Mouse (Mus musculus) MEL (cell line): ENCODE results near the gene Cacng2.

Source experiments
- CHD2 ChIP-seq: IDR thresholded peaks from 2 replicates; pipeline ENCODE4 v1.6.1; 2011; ENCODE audit warnings: low read length, improper control_type of control experiment
- CTCF ChIP-seq, 3 experiments: IDR thresholded peaks in 2 of 3; conservative IDR thresholded peaks in 1 of 3; 2 replicates each; pipeline ENCODE4 v1.5.1; 2011 to 2012; ENCODE audit warnings: low read length in 3 of 3, low read depth in 2 of 3, mild to moderate bottlenecking in 2 of 3, improper control_type of control experiment in 1 of 3, inconsistent platforms in 1 of 3, mixed read lengths in 1 of 3, moderate library complexity in 1 of 3; ENCODE audit not compliant: control insufficient read depth in 1 of 3, insufficient read depth in 1 of 3, poor library complexity in 1 of 3, severe bottlenecking in 1 of 3
- EP300 ChIP-seq, 2 experiments: IDR thresholded peaks; 2 replicates each; pipeline ENCODE4 v1.6.1; 2011; ENCODE audit warnings: improper control_type of control experiment in 2 of 2, low read length in 2 of 2, low read depth in 1 of 2, mild to moderate bottlenecking in 1 of 2
- GABPA ChIP-seq: IDR thresholded peaks from 2 replicates; pipeline ENCODE4 v1.6.1; 2012; ENCODE audit warnings: low read depth, mild to moderate bottlenecking, inconsistent platforms, low read length, improper control_type of control experiment, moderate library complexity
- HCFC1 ChIP-seq: IDR thresholded peaks from 2 replicates; pipeline ENCODE4 v1.6.1; 2012; ENCODE audit warnings: low read depth, mild to moderate bottlenecking, inconsistent platforms, low read length, improper control_type of control experiment, moderate library complexity
- KAT2A ChIP-seq: conservative IDR thresholded peaks from 2 replicates; pipeline ENCODE4 v1.6.1; 2012; ENCODE audit warnings: low read depth, low read length, improper control_type of control experiment, inconsistent platforms
- MEF2A ChIP-seq: IDR thresholded peaks from 2 replicates; pipeline ENCODE4 v1.6.1; 2014; ENCODE audit warnings: low read depth, mild to moderate bottlenecking, inconsistent platforms, low read length, improper control_type of control experiment; ENCODE audit not compliant: poor library complexity, insufficient replicate concordance, severe bottlenecking; ENCODE audit errors: extremely low read depth
- MXI1 ChIP-seq: IDR thresholded peaks from 2 replicates; pipeline ENCODE4 v1.6.1; 2011; ENCODE audit warnings: mild to moderate bottlenecking, low read depth, low read length, improper control_type of control experiment
- MYC ChIP-seq: IDR thresholded peaks from 2 replicates; pipeline ENCODE4 v1.6.1; 2011; ENCODE audit warnings: low read depth, mild to moderate bottlenecking, low read length, improper control_type of control experiment, moderate library complexity
- POLR2A ChIP-seq, 2 experiments: IDR thresholded peaks; 2 replicates each; pipeline ENCODE4 v1.6.1; 2011 to 2012; ENCODE audit warnings: low read length in 2 of 2, mild to moderate bottlenecking in 2 of 2, control low read depth in 1 of 2, improper control_type of control experiment in 1 of 2, low read depth in 1 of 2, moderate library complexity in 1 of 2; ENCODE audit not compliant: control insufficient read depth in 1 of 2, insufficient read depth in 1 of 2, poor library complexity in 1 of 2
- USF1 ChIP-seq: IDR thresholded peaks from 2 replicates; pipeline ENCODE4 v1.6.1; 2014; ENCODE audit warnings: low read depth, mild to moderate bottlenecking, inconsistent platforms, low read length, improper control_type of control experiment, moderate library complexity
- ZC3H11A ChIP-seq: IDR thresholded peaks from 2 replicates; pipeline ENCODE4 v1.6.1; 2012; ENCODE audit warnings: low read depth, mild to moderate bottlenecking, inconsistent platforms, low read length, improper control_type of control experiment

- TF ChIP-seq MEF2A (no peak), EP300 (IDR thresholded peaks at IDR 0.05; ENCODE audit: low read depth in 1 of 2, low read length in 2 of 2) (no peak), POLR2A (IDR thresholded peaks at IDR 0.05; ENCODE audit: control insufficient read depth in 1 of 2, insufficient read depth in 1 of 2, low read depth in 1 of 2, low read length in 2 of 2, poor library complexity in 1 of 2) (no peak), CTCF (IDR thresholded peaks at IDR 0.05 in 2 of 3, conservative IDR thresholded peaks at IDR 0.05 in 1 of 3; ENCODE audit: control insufficient read depth in 1 of 3, insufficient read depth in 1 of 3, low read depth in 2 of 3, low read length in 3 of 3, poor library complexity in 1 of 3, severe bottlenecking in 1 of 3) (no peak), USF1 (no peak), CHD2 (no peak), ZC3H11A (no peak), GABPA (no peak), MYC (no peak), MXI1 (no peak), HCFC1 (no peak), KAT2A (no peak)
Measured at GRCm38 (mm10) chr15:78024211-78024610, 95.6 kb downstream of the Cacng2 start.
